Comparison of ENCODE assay signal across 20 mouse cellular contexts in genomic region chr10:8232535-8232934, GRCm38 (mm10).
DNase-seq lines count a peak whose midpoint lies in the region; ATAC-seq and TF ChIP-seq lines count a peak whose summit lies in the region.
"Had no signal": no experiment of that assay in that cellular context is flagged by ENCODE, and none has a peak within 500 bp of the region (broad histone marks: within the 10 kb centered on the region; RNA-seq: fewer than 3 reads in every experiment).

No protein-coding gene starts in this region.

- TF ChIP-seq POLR2A in liver, adult 2 months (IDR thresholded peaks at IDR 0.05; ENCODE audit: extremely low read depth, insufficient read depth, low read length): no peak

- peak overlapping the region; percentile 39; the same call in 1 of the 2 replicates for H3K27ac ChIP-seq in embryonic facial prominence, embryonic 13.5 days
- no peak overlapping the region for H3K27ac ChIP-seq in embryonic facial prominence, embryonic 10.5 days (replicated peaks)
- no peak overlapping the region for H3K27ac ChIP-seq in liver, adult 2 months (replicated peaks; ENCODE audit: insufficient read depth, low read depth, low read length)
- H3K27ac ChIP-seq in lung, postnatal 0 days (ENCODE audit: low read length): no peak overlapping the region
- H3K27ac ChIP-seq: forebrain, embryonic 13.5 days; gastrocnemius, adult 2 months; heart, adult 2 months; heart, embryonic 13.5 days; hindbrain, embryonic 15.5 days had no signal

- H3K4me3 ChIP-seq in embryonic facial prominence, embryonic 13.5 days: no peak overlapping the region
- H3K4me3 ChIP-seq in embryonic facial prominence, embryonic 10.5 days: no peak overlapping the region
- no peak overlapping the region for H3K4me3 ChIP-seq in liver, adult 2 months (ENCODE audit: insufficient read depth, low read depth, low read length)
- H3K4me3 ChIP-seq in lung, postnatal 0 days (ENCODE audit: low read depth, low read length): no peak overlapping the region
- H3K4me3 ChIP-seq: forebrain, embryonic 13.5 days; gastrocnemius, adult 2 months; heart, adult 2 months; heart, embryonic 13.5 days; hindbrain, embryonic 15.5 days had no signal

- H3K9ac ChIP-seq in embryonic facial prominence, embryonic 13.5 days: no peak overlapping the region
- H3K9ac ChIP-seq in liver, adult 2 months (ENCODE audit: low read depth, low read length): no peak overlapping the region
- H3K9ac ChIP-seq in lung, postnatal 0 days (replicated peaks; ENCODE audit: low read depth): no peak overlapping the region
- H3K9ac ChIP-seq: forebrain, embryonic 13.5 days; forebrain, postnatal 0 days; heart, embryonic 13.5 days; hindbrain, embryonic 15.5 days had no signal

- no peak for TF ChIP-seq EP300 in lung, postnatal 0 days (IDR thresholded peaks at IDR 0.05)

- H3K27me3 ChIP-seq in embryonic facial prominence, embryonic 13.5 days: no peaks in the 10 kb centered on the region
- no peaks in the 10 kb centered on the region for H3K27me3 ChIP-seq in embryonic facial prominence, embryonic 10.5 days (replicated peaks; ENCODE audit: low read depth, poor library complexity, severe bottlenecking)
- no peaks in the 10 kb centered on the region for H3K27me3 ChIP-seq in liver, adult 2 months (ENCODE audit: control insufficient read depth, insufficient read depth, low read length)
- no peaks in the 10 kb centered on the region for H3K27me3 ChIP-seq in lung, postnatal 0 days (replicated peaks; ENCODE audit: insufficient read depth, low read length)
- H3K27me3 ChIP-seq: forebrain, embryonic 13.5 days; heart, embryonic 13.5 days; hindbrain, embryonic 15.5 days had no signal

- H3K79me2 ChIP-seq in liver, adult 2 months (ENCODE audit: control insufficient read depth, insufficient read depth, low read length): no peaks in the 10 kb centered on the region

- H3K9me3 ChIP-seq in embryonic facial prominence, embryonic 13.5 days: peaks cover 3% of the 10 kb centered on the region; the same call in 1 of the 2 replicates
- peaks cover 5% of the 10 kb centered on the region for H3K9me3 ChIP-seq in embryonic facial prominence, embryonic 10.5 days
- no peaks in the 10 kb centered on the region for H3K9me3 ChIP-seq in lung, postnatal 0 days (ENCODE audit: low read length)
- H3K9me3 ChIP-seq: G1E; heart, embryonic 13.5 days; hindbrain, embryonic 15.5 days had no signal

- H3K4me2 ChIP-seq in embryonic facial prominence, embryonic 13.5 days: no peak overlapping the region
- H3K4me2 ChIP-seq in lung, postnatal 0 days (replicated peaks; ENCODE audit: low read depth, low read length): no peak overlapping the region
- H3K4me2 ChIP-seq: forebrain, embryonic 13.5 days; heart, embryonic 13.5 days; hindbrain, embryonic 15.5 days had no signal

- ATAC-seq in embryonic facial prominence, embryonic 13.5 days (ENCODE audit: insufficient number of reproducible peaks, insufficient read depth, low FRiP score, low TSS enrichment, low read depth): no peak
- peak; percentile 39; the same call in 1 of the 2 replicates for ATAC-seq in lung, postnatal 0 days
- ATAC-seq: CD4-positive, CD25-positive, alpha-beta regulatory T cell, adult 4 months; forebrain, embryonic 13.5 days; forebrain, postnatal 0 days had no signal

- H3K4me1 ChIP-seq in embryonic facial prominence, embryonic 13.5 days: peaks cover 43% of the 10 kb centered on the region
- peaks cover 14% of the 10 kb centered on the region; the same call in 1 of the 2 replicates for H3K4me1 ChIP-seq in embryonic facial prominence, embryonic 10.5 days
- H3K4me1 ChIP-seq in liver, adult 2 months (ENCODE audit: control insufficient read depth, insufficient read depth, low read length): peaks cover 19% of the 10 kb centered on the region
- no peaks in the 10 kb centered on the region; the same call in 1 of the 2 replicates for H3K4me1 ChIP-seq in lung, postnatal 0 days (ENCODE audit: insufficient read depth, low read depth, low read length)
- H3K4me1 ChIP-seq: forebrain, embryonic 13.5 days; heart, embryonic 13.5 days; hindbrain, embryonic 15.5 days had no signal

- no peak for TF ChIP-seq CTCF in liver, adult 2 months (IDR thresholded peaks at IDR 0.05; ENCODE audit: low read depth, low read length)
- TF ChIP-seq CTCF in lung, postnatal 0 days (IDR thresholded peaks at IDR 0.05): no peak

- DNase-seq in embryonic facial prominence, embryonic 10.5 days (ENCODE audit: low spot score): no peak
- DNase-seq in liver, adult 2 months (ENCODE audit: extremely low read depth, low read depth, low spot score): peak; percentile 89
- DNase-seq in liver: no peak
- DNase-seq in lung, postnatal 0 days (ENCODE audit: low spot score): peak; percentile 52
- no peak for DNase-seq in lung, postnatal 10 days
- peak; percentile 69 for DNase-seq in fat pad, adult 2 months (ENCODE audit: extremely low read depth, low read depth, low spot score)
- no peak for DNase-seq in left cerebral cortex, adult 9 months (ENCODE audit: low spot score in 2 of 2)
- DNase-seq: adrenal gland, postnatal 14 days; B cell, adult 2 months; forebrain, postnatal 0 days; gastrocnemius, adult 2 months; gastrocnemius, postnatal 25 days; heart, postnatal 36 days had no signal

- H3K36me3 ChIP-seq in embryonic facial prominence, embryonic 13.5 days: no peaks in the 10 kb centered on the region
- H3K36me3 ChIP-seq in embryonic facial prominence, embryonic 10.5 days (replicated peaks): no peaks in the 10 kb centered on the region
- H3K36me3 ChIP-seq in liver, adult 2 months (ENCODE audit: control insufficient read depth, insufficient read depth, low read length): no peaks in the 10 kb centered on the region
- H3K36me3 ChIP-seq in lung, postnatal 0 days (ENCODE audit: insufficient read depth, low read length): no peaks in the 10 kb centered on the region
- H3K36me3 ChIP-seq: G1E; heart, embryonic 13.5 days; hindbrain, embryonic 15.5 days had no signal

- WGBS in embryonic facial prominence, embryonic 13.5 days: 76% methylated on average over 6 of the region's 6 CpGs
- WGBS in embryonic facial prominence, embryonic 10.5 days: 94% methylated on average over 6 of the region's 6 CpGs
- WGBS in liver, adult 2 months: 33% methylated on average over 6 of the region's 6 CpGs
- WGBS in lung, postnatal 0 days: 66% methylated on average over 6 of the region's 6 CpGs

Comparison
In these comparisons a context has a peak if more than half of its experiments do, and no peak if none do; other contexts are left out.
1. DNase-seq: peak in liver, adult 2 months (single experiment), lung, postnatal 0 days (single experiment) and fat pad, adult 2 months (single experiment); none in embryonic facial prominence, embryonic 10.5 days (single experiment), liver (single experiment), lung, postnatal 10 days (single experiment) and left cerebral cortex, adult 9 months (0 of 2).